Mouse (Mus musculus) liver, embryonic 16.5 days (tissue): Measurements from ENCODE around the gene Arhgap1. TPM values are rescaled to one million over a fixed set of nuclear protein-coding genes. Genes with fewer than 3 reads are reported as not detected.

ENCODE experiments used
- ATAC-seq: fragments of 200-750 bp; cut with Nextera tagmentation; 2 replicates; pipeline ENCODE4 v1.8.0; 2017; ENCODE audit warnings: low read depth, mild to moderate bottlenecking, moderate number of reproducible peaks, moderate library complexity
- H3K27ac ChIP-seq: fragments of 300-500 bp; sonication (generic); 2 replicates; pipeline ENCODE4 v1.5.1; 2014; ENCODE audit warnings: mild to moderate bottlenecking, low read length
- H3K27me3 ChIP-seq: fragments of 300-500 bp; sonication (generic); 2 replicates; pipeline ENCODE4 v1.6.1; 2014; ENCODE audit warnings: low read depth, low read length, mixed read lengths; ENCODE audit not compliant: control insufficient read depth, insufficient read depth
- H3K36me3 ChIP-seq: fragments of 300-500 bp; sonication (generic); 2 replicates; pipeline ENCODE4 v1.6.1; 2014; ENCODE audit warnings: mild to moderate bottlenecking; ENCODE audit not compliant: control insufficient read depth, insufficient read depth
- H3K4me1 ChIP-seq: fragments of 300-500 bp; sonication (generic); 2 replicates; pipeline ENCODE4 v1.6.1; 2014; ENCODE audit warnings: low read depth, low read length, mixed read lengths; ENCODE audit not compliant: control insufficient read depth
- H3K4me2 ChIP-seq: fragments of 300-500 bp; sonication (generic); 2 replicates; pipeline ENCODE4 v1.6.1; 2014; ENCODE audit warnings: low read depth, low read length, mixed read lengths
- H3K4me3 ChIP-seq: fragments of 300-500 bp; sonication (generic); 2 replicates; pipeline ENCODE4 v1.5.1; 2014; ENCODE audit warnings: low read depth, mild to moderate bottlenecking, low read length
- H3K9ac ChIP-seq: fragments of 300-500 bp; sonication (generic); 2 replicates; pipeline ENCODE4 v1.6.1; 2014; ENCODE audit warnings: low read depth, low read length
- H3K9me3 ChIP-seq: fragments of 300-500 bp; sonication (generic); replicated peaks from 2 replicates; pipeline ENCODE4 v1.6.1; 2016; ENCODE audit warnings: low read length; ENCODE audit not compliant: control insufficient read depth
- WGBS: fragments of 180-500 bp; shearing (Covaris S2); extraction: QIAGEN DNeasy Blood & Tissue Kit; methylation state at CpG from one replicate; pipeline ENCODE4 v1.1.7; 2014; ENCODE audit not compliant: insufficient replicate concordance; 5-methylcytosine and 5-hydroxymethylcytosine counted together
- polyA plus RNA-seq: library from polyadenylated mRNA; unstranded; fragments of >200 nt; fragmentation: Nextera tagmentation; extraction: Ambion mirVana; gene quantifications from 2 replicates; pipeline ENCODE4 v1.2.1, GENCODE M21; 2015

Arhgap1 gene
- polyA plus RNA-seq, 1 experiment from 2014 or later = 42.1 TPM

- ATAC-seq = no peak
- Histone ChIP-seq H3K9me3 (no peaks in the 10 kb centered on the region), H3K4me1 (no peaks in the 10 kb centered on the region), H3K9ac (no peak overlapping the region), H3K27ac (no peak overlapping the region), H3K36me3 (peaks cover 34% of the 10 kb centered on the region), H3K4me3 (no peak overlapping the region), H3K27me3 (no peaks in the 10 kb centered on the region), H3K4me2 (no peak overlapping the region)
- WGBS = 88% methylated on average over 8 of the region's 8 CpGs
Measured at GRCm38 (mm10) chr2:91669326-91669725, 19.7 kb downstream of the Arhgap1 start.

GRCm38 (mm10) chr2:91670038-91670437 is 20.4 kb downstream of the Arhgap1 start:
- Histone ChIP-seq H3K4me1 (no peaks in the 10 kb centered on the region), H3K4me3 (no peak overlapping the region), H3K4me2 (no peak overlapping the region), H3K9me3 (no peaks in the 10 kb centered on the region), H3K27me3 (no peaks in the 10 kb centered on the region), H3K36me3 (peaks cover 29% of the 10 kb centered on the region), H3K27ac (no peak overlapping the region), H3K9ac (no peak overlapping the region)
- ATAC-seq = no peak
- WGBS = 66% methylated on average over 6 of the region's 6 CpGs

GRCm38 (mm10) chr2:91673587-91673986 is 23.9 kb downstream of the Arhgap1 start:
- Histone ChIP-seq H3K27me3 (no peaks in the 10 kb centered on the region), H3K4me1 (no peaks in the 10 kb centered on the region), H3K9ac (no peak overlapping the region), H3K27ac (no peak overlapping the region), H3K4me3 (no peak overlapping the region), H3K36me3 (peaks cover 32% of the 10 kb centered on the region), H3K9me3 (no peaks in the 10 kb centered on the region), H3K4me2 (no peak overlapping the region)
- no peak for ATAC-seq
- WGBS = 86% methylated on average over 2 of the region's 2 CpGs

GRCm38 (mm10) chr2:91674895-91675294 is 25.2 kb downstream of the Arhgap1 start:
- H3K4me3 ChIP-seq = no peak overlapping the region
- no peak overlapping the region for H3K9ac ChIP-seq
- 81% methylated on average over 5 of the region's 5 CpGs for WGBS
- no peak overlapping the region for H3K4me2 ChIP-seq
- H3K4me1 ChIP-seq = no peaks in the 10 kb centered on the region
- H3K27me3 ChIP-seq = no peaks in the 10 kb centered on the region
- H3K27ac ChIP-seq = no peak overlapping the region
- ATAC-seq = no peak
- H3K9me3 ChIP-seq = no peaks in the 10 kb centered on the region
- H3K36me3 ChIP-seq = peaks cover 21% of the 10 kb centered on the region

- H3K27me3 ChIP-seq = no peaks in the 10 kb centered on the region
- H3K27ac ChIP-seq = no peak overlapping the region
- H3K4me1 ChIP-seq = no peaks in the 10 kb centered on the region
- 68% methylated on average over 2 of the region's 2 CpGs for WGBS
- H3K36me3 ChIP-seq = peaks cover 12% of the 10 kb centered on the region
- no peak overlapping the region for H3K4me2 ChIP-seq
- no peak for ATAC-seq
- H3K4me3 ChIP-seq = no peak overlapping the region
- no peaks in the 10 kb centered on the region for H3K9me3 ChIP-seq
- H3K9ac ChIP-seq = no peak overlapping the region
Measured at GRCm38 (mm10) chr2:91676420-91676819, 26.8 kb downstream of the Arhgap1 start.

GRCm38 (mm10) chr2:91676961-91677360 is 27.3 kb downstream of the Arhgap1 start:
- no peak overlapping the region for H3K9ac ChIP-seq
- H3K4me1 ChIP-seq = no peaks in the 10 kb centered on the region
- no peaks in the 10 kb centered on the region for H3K27me3 ChIP-seq
- no peaks in the 10 kb centered on the region for H3K9me3 ChIP-seq
- no peak overlapping the region for H3K4me2 ChIP-seq
- no peak overlapping the region for H3K4me3 ChIP-seq
- peaks cover 12% of the 10 kb centered on the region for H3K36me3 ChIP-seq
- no peak for ATAC-seq
- no peak overlapping the region for H3K27ac ChIP-seq

GRCm38 (mm10) chr2:91682850-91683249 is 33.2 kb downstream of the Arhgap1 start:
- peaks cover 11% of the 10 kb centered on the region for H3K36me3 ChIP-seq
- no peak overlapping the region for H3K4me2 ChIP-seq
- no peaks in the 10 kb centered on the region for H3K27me3 ChIP-seq
- 53% methylated on average over 4 of the region's 4 CpGs for WGBS
- H3K4me1 ChIP-seq = no peaks in the 10 kb centered on the region
- H3K9me3 ChIP-seq = no peaks in the 10 kb centered on the region
- H3K4me3 ChIP-seq = no peak overlapping the region
- no peak for ATAC-seq
- no peak overlapping the region for H3K27ac ChIP-seq
- no peak overlapping the region for H3K9ac ChIP-seq

GRCm38 (mm10) chr2:91683919-91684318 is 34.3 kb downstream of the Arhgap1 start:
- no peak overlapping the region for H3K9ac ChIP-seq
- no peaks in the 10 kb centered on the region for H3K4me1 ChIP-seq
- H3K27ac ChIP-seq = no peak overlapping the region
- H3K4me2 ChIP-seq = no peak overlapping the region
- no peaks in the 10 kb centered on the region for H3K9me3 ChIP-seq
- peaks cover 8% of the 10 kb centered on the region for H3K36me3 ChIP-seq
- ATAC-seq = no peak
- no peaks in the 10 kb centered on the region for H3K27me3 ChIP-seq
- 76% methylated on average over 8 of the region's 8 CpGs for whole genome bisulfite sequencing
- H3K4me3 ChIP-seq = no peak overlapping the region

GRCm38 (mm10) chr2:91689452-91689851 is 39.8 kb downstream of the Arhgap1 start:
- Histone ChIP-seq H3K27ac (no peak overlapping the region), H3K27me3 (no peaks in the 10 kb centered on the region), H3K4me1 (no peaks in the 10 kb centered on the region), H3K4me3 (no peak overlapping the region), H3K9ac (no peak overlapping the region), H3K36me3 (peaks cover 12% of the 10 kb centered on the region), H3K9me3 (no peaks in the 10 kb centered on the region), H3K4me2 (no peak overlapping the region)
- no peak for ATAC-seq
- 87% methylated on average over 7 of the region's 7 CpGs for WGBS
